Mouse (Mus musculus) forebrain, postnatal 0 days (tissue): ENCODE results near the gene Ppfia3. TPM values are rescaled to one million over a fixed set of nuclear protein-coding genes. Genes with fewer than 3 reads are reported as not detected.
"Not testable (repeated sequence)": the region's sequence is repeated elsewhere in the genome, so short reads cannot be mapped to it uniquely, and the experiment has no call there.

Source experiments
- ATAC-seq: fragments of 200-750 bp; cut with Nextera tagmentation; 2 replicates; pipeline ENCODE4 v1.8.0; 2017; ENCODE audit warnings: mild to moderate bottlenecking, moderate library complexity
- DNase-seq: peaks from one replicate; pipeline ENCODE4 v3.0.0-alpha.2; 2015
- H3K27ac ChIP-seq: fragments of 300-500 bp; sonication (generic); 2 replicates; pipeline ENCODE4 v1.5.1; 2014; ENCODE audit warnings: low read depth, mild to moderate bottlenecking, antibody characterized with exemption, low read length, moderate library complexity, mixed read lengths
- H3K27me3 ChIP-seq: fragments of 300-500 bp; sonication (generic); 2 replicates; pipeline ENCODE4 v1.6.1; 2014; ENCODE audit warnings: mild to moderate bottlenecking, low read length, mixed read lengths; ENCODE audit not compliant: insufficient read depth
- H3K36me3 ChIP-seq: fragments of 300-500 bp; sonication (generic); 2 replicates; pipeline ENCODE4 v1.6.1; 2014; ENCODE audit warnings: mild to moderate bottlenecking, moderate library complexity; ENCODE audit not compliant: insufficient read depth
- H3K4me1 ChIP-seq: fragments of 300-500 bp; sonication (generic); 2 replicates; pipeline ENCODE4 v1.6.1; 2014; ENCODE audit warnings: antibody characterized with exemption; ENCODE audit not compliant: insufficient read depth
- H3K4me2 ChIP-seq: fragments of 300-500 bp; sonication (generic); 2 replicates; pipeline ENCODE4 v1.6.1; 2014; ENCODE audit warnings: low read depth, mild to moderate bottlenecking, moderate library complexity
- H3K4me3 ChIP-seq: fragments of 300-500 bp; sonication (generic); 2 replicates; pipeline ENCODE4 v1.5.1; 2014; ENCODE audit warnings: low read depth, low read length, mixed read lengths
- H3K9ac ChIP-seq: fragments of 300-500 bp; sonication (generic); 2 replicates; pipeline ENCODE4 v1.6.1; 2014; ENCODE audit warnings: mild to moderate bottlenecking
- H3K9me3 ChIP-seq: fragments of 300-500 bp; sonication (generic); 2 replicates; pipeline ENCODE4 v1.6.1; 2016; ENCODE audit warnings: low read length
- CTCF ChIP-seq: sonication (generic); IDR thresholded peaks from 2 replicates; pipeline ENCODE4 v1.5.1; 2016; ENCODE audit warnings: antibody characterized with exemption, control low read depth, low read depth
- WGBS: fragments of 180-500 bp; shearing (Covaris S2); extraction: QIAGEN DNeasy Blood & Tissue Kit; methylation state at CpG from one replicate; pipeline ENCODE4 v1.1.7; 2014; 5-methylcytosine and 5-hydroxymethylcytosine counted together
- polyA plus RNA-seq: library from polyadenylated mRNA; unstranded; fragments of >200 nt; fragmentation: Nextera tagmentation; extraction: Ambion mirVana; gene quantifications from 2 replicates; pipeline ENCODE4 v1.2.1, GENCODE M21; 2015
- total RNA-seq: library from RNA; depleted of rRNA; stranded (reverse); fragments of >200 nt; gene quantifications from 2 replicates; pipeline ENCODE4 v1.2.3, GENCODE M21; 2014

Gene Ppfia3
- total and polyA plus RNA-seq, 2 experiments from 2014 or later = 26.0 to 81.0 TPM

GRCm38 (mm10) chr7:45403532-45404261 lies 36.9 kb upstream of the Ppfia3 start:
- no peak for ATAC-seq
- TF ChIP-seq CTCF = peak; percentile 66
- no peak overlapping the region for H3K4me3 ChIP-seq
- DNase-seq = peak; percentile 66
- H3K27me3 ChIP-seq = peaks cover 39% of the 10 kb centered on the region
- H3K4me1 ChIP-seq = no peaks in the 10 kb centered on the region
- H3K27ac ChIP-seq = no peak overlapping the region
- no peak overlapping the region for H3K9ac ChIP-seq
- no peaks in the 10 kb centered on the region for H3K9me3 ChIP-seq
- 45% methylated on average over 6 of the region's 6 CpGs for WGBS
- H3K36me3 ChIP-seq = no peaks in the 10 kb centered on the region
- no peak overlapping the region for H3K4me2 ChIP-seq

- DNase-seq = no peak
- WGBS = 71% methylated on average over 10 of the region's 10 CpGs
- no peak for ATAC-seq
- no peaks in the 10 kb centered on the region for H3K9me3 ChIP-seq
- no peaks in the 10 kb centered on the region for H3K36me3 ChIP-seq
- no peak overlapping the region for H3K27ac ChIP-seq
- no peaks in the 10 kb centered on the region for H3K4me1 ChIP-seq
- no peak overlapping the region for H3K4me2 ChIP-seq
- H3K27me3 ChIP-seq = peaks cover 18% of the 10 kb centered on the region
- no peak overlapping the region for H3K4me3 ChIP-seq
- no peak for TF ChIP-seq CTCF
- no peak overlapping the region for H3K9ac ChIP-seq
These were observed 34.8 kb upstream of the Ppfia3 start for GRCm38 (mm10) chr7:45401521-45402085.

- ATAC-seq = no peak
- no peaks in the 10 kb centered on the region for H3K9me3 ChIP-seq
- peaks cover 14% of the 10 kb centered on the region for H3K4me1 ChIP-seq
- H3K9ac ChIP-seq = no peak overlapping the region
- WGBS = 72% methylated on average over 2 of the region's 2 CpGs
- no peaks in the 10 kb centered on the region for H3K27me3 ChIP-seq
- peaks cover 7% of the 10 kb centered on the region for H3K36me3 ChIP-seq
- no peak overlapping the region for H3K27ac ChIP-seq
- H3K4me2 ChIP-seq = no peak overlapping the region
- TF ChIP-seq CTCF = no peak
- H3K4me3 ChIP-seq = no peak overlapping the region
- DNase-seq = no peak
These were observed 30.0 kb upstream of the Ppfia3 start for GRCm38 (mm10) chr7:45396787-45397186.

- WGBS = 3% methylated on average over 3 of the region's 3 CpGs
- Histone ChIP-seq H3K27ac (peak overlapping the region; percentile 81), H3K4me3 (peak overlapping the region; percentile 90), H3K4me2 (peak overlapping the region; percentile 55), H3K36me3 (peaks cover 11% of the 10 kb centered on the region), H3K4me1 (peaks cover 14% of the 10 kb centered on the region)
- not testable (repeated sequence) for DNase-seq, H3K27me3 ChIP-seq, H3K9ac ChIP-seq, H3K9me3 ChIP-seq
- TF ChIP-seq CTCF = peak; percentile 41
- peak; percentile 59 for ATAC-seq
These were observed 29.5 kb upstream of the Ppfia3 start for GRCm38 (mm10) chr7:45396337-45396775.

- H3K4me2 ChIP-seq = peak within 1 kb of the TSS; percentile 85
- peak within 1 kb of the TSS; percentile 90 for H3K4me3 ChIP-seq
- DNase-seq (peak; percentile 100), ATAC-seq (peak; percentile 97)
- H3K27ac ChIP-seq = peak within 1 kb of the TSS; percentile 99
- no peaks in the 10 kb centered on the region for H3K27me3 ChIP-seq
- 2% methylated on average over 60 of the region's 60 CpGs for WGBS
- no peak for TF ChIP-seq CTCF
- peaks cover 14% of the 10 kb centered on the region for H3K4me1 ChIP-seq
- no peaks in the 10 kb centered on the region for H3K9me3 ChIP-seq
- peaks cover 15% of the 10 kb centered on the region for H3K36me3 ChIP-seq
- peak within 1 kb of the TSS; percentile 80 for H3K9ac ChIP-seq
These were observed 28.9 kb upstream of the Ppfia3 start, which contains the start of gene Snrnp70 for GRCm38 (mm10) chr7:45395578-45396336. Snrnp70 (minus strand) TSS chr7:45395742.

- 0% methylated on average over 19 of the region's 20 CpGs for WGBS
- DNase-seq (no peak), ATAC-seq (peak; percentile 67)
- H3K36me3 ChIP-seq = peaks cover 21% of the 10 kb centered on the region
- H3K4me3 ChIP-seq = peak overlapping the region; percentile 90
- peak overlapping the region; percentile 80 for H3K9ac ChIP-seq
- no peaks in the 10 kb centered on the region for H3K27me3 ChIP-seq
- TF ChIP-seq CTCF = no peak
- peaks cover 14% of the 10 kb centered on the region for H3K4me1 ChIP-seq
- no peaks in the 10 kb centered on the region for H3K9me3 ChIP-seq
- peak overlapping the region; percentile 85 for H3K4me2 ChIP-seq
- peak overlapping the region; percentile 99 for H3K27ac ChIP-seq
These were observed 28.3 kb upstream of the Ppfia3 start for GRCm38 (mm10) chr7:45395129-45395541.

- Histone ChIP-seq H3K4me1 (no peaks in the 10 kb centered on the region), H3K27me3 (no peaks in the 10 kb centered on the region), H3K27ac (no peak overlapping the region), H3K9ac (no peak overlapping the region), H3K9me3 (no peaks in the 10 kb centered on the region), H3K36me3 (peaks cover 96% of the 10 kb centered on the region), H3K4me3 (no peak overlapping the region), H3K4me2 (no peak overlapping the region)
- DNase-seq (no peak), ATAC-seq (no peak)
- WGBS = 93% methylated on average over 3 of the region's 3 CpGs
- peak; percentile 34 for TF ChIP-seq CTCF
These were observed 19.3 kb upstream of the Ppfia3 start for GRCm38 (mm10) chr7:45386077-45386476.
